Mouse (Mus musculus) embryonic fibroblast, embryonic 13.5 days (primary cell): ENCODE results near the gene Mlycd. TPM values are rescaled to one million over a fixed set of nuclear protein-coding genes. Genes with fewer than 3 reads are reported as not detected.

Experiments used
- H3K27ac ChIP-seq: 2 replicates; pipeline ENCODE4 v1.5.1; 2012; ENCODE audit warnings: low read length, control low read depth, inconsistent platforms; ENCODE audit not compliant: insufficient read depth
- H3K4me1 ChIP-seq: 2 replicates; pipeline ENCODE4 v1.6.1; 2011; ENCODE audit warnings: low read length; ENCODE audit not compliant: control insufficient read depth, insufficient read depth
- H3K4me3 ChIP-seq: 2 replicates; pipeline ENCODE4 v1.5.1; 2011; ENCODE audit warnings: mild to moderate bottlenecking, control low read depth, low read length; ENCODE audit not compliant: insufficient read depth
- CTCF ChIP-seq: IDR thresholded peaks from 2 replicates; pipeline ENCODE4 v1.5.1; 2011; ENCODE audit warnings: mild to moderate bottlenecking, control low read depth, low read length, moderate library complexity, borderline replicate concordance; ENCODE audit not compliant: insufficient read depth
- POLR2A ChIP-seq: IDR thresholded peaks from 2 replicates; pipeline ENCODE4 v1.6.1; 2011; ENCODE audit warnings: low read depth, mild to moderate bottlenecking, control low read depth, low read length, moderate library complexity
- polyA plus RNA-seq: library from polyadenylated mRNA; stranded (reverse); fragments of >200 nt; gene quantifications from 2 replicates; pipeline ENCODE4 v1.2.4, GENCODE M21; 2011; ENCODE audit warnings: low read depth; ENCODE audit not compliant: missing spikeins, insufficient read length

Mlycd gene
- polyA plus RNA-seq, 1 experiment = 7.1 TPM

DNA sequence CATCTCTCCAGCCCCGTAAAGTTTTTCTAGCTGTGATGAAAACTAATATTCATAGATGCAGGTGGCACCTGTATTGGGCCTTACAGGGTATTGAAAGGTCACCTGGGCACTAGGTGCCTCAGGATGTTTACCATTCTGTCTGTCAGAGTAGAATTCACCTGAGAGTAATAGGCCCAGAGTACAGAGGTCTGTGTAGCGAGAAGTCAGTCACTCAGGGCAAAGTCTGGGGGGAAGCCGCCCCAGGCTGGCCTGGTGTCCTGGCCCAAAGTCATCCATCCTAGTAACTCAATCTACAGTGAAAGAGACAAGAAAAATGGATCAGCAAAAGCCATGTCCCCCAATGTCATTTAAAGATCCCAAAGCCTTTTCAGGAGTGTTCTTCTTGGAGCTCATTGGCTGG is 6.2 kb downstream of the Mlycd start:
- Histone ChIP-seq H3K4me1 (peaks cover 2% of the 10 kb centered on the region; the same call in 1 of the 2 replicates), H3K27ac (no peak overlapping the region), H3K4me3 (no peak overlapping the region)
- TF ChIP-seq POLR2A (no peak), CTCF (no peak)

GRCm38 (mm10) chr8:119403912-119404311 is 9.2 kb downstream of the Mlycd start:
- H3K4me3 ChIP-seq = no peak overlapping the region
- TF ChIP-seq POLR2A = no peak
- no peak for TF ChIP-seq CTCF
- H3K27ac ChIP-seq = no peak overlapping the region
- no peaks in the 10 kb centered on the region for H3K4me1 ChIP-seq

DNA sequence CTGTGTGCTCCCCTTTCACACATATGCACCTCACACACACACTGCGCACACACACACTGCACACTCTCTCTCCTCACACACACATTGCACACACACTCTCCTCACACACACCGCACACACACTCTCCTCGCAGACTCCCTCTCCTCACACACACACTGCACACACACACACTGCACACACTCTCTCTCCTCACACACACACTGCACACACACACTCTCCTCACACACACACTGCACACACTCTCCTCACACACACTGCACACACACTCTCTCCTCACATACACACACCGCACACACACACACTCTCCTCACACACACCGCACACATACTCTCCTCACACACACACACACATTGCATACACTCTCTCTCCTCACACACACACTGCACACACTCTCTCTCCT is 10.0 kb downstream of the Mlycd start:
- no peaks in the 10 kb centered on the region for H3K4me1 ChIP-seq
- TF ChIP-seq CTCF = no peak

GRCm38 (mm10) chr8:119408311-119408710 is 13.6 kb downstream of the Mlycd start:
- Histone ChIP-seq H3K4me3 (no peak overlapping the region), H3K27ac (no peak overlapping the region), H3K4me1 (no peaks in the 10 kb centered on the region)
- TF ChIP-seq POLR2A (no peak), CTCF (no peak)

More for the DNA sequence above, 10.0 kb downstream of the Mlycd start:
- no peak overlapping the region for H3K27ac ChIP-seq
- H3K4me3 ChIP-seq = no peak overlapping the region

- H3K27ac ChIP-seq = no peak overlapping the region
- TF ChIP-seq CTCF (no peak), POLR2A (no peak)
- no peak overlapping the region for H3K4me3 ChIP-seq
- H3K4me1 ChIP-seq = no peaks in the 10 kb centered on the region
Measured at GRCm38 (mm10) chr8:119412037-119412734, 17.5 kb downstream of the Mlycd start.

DNA sequence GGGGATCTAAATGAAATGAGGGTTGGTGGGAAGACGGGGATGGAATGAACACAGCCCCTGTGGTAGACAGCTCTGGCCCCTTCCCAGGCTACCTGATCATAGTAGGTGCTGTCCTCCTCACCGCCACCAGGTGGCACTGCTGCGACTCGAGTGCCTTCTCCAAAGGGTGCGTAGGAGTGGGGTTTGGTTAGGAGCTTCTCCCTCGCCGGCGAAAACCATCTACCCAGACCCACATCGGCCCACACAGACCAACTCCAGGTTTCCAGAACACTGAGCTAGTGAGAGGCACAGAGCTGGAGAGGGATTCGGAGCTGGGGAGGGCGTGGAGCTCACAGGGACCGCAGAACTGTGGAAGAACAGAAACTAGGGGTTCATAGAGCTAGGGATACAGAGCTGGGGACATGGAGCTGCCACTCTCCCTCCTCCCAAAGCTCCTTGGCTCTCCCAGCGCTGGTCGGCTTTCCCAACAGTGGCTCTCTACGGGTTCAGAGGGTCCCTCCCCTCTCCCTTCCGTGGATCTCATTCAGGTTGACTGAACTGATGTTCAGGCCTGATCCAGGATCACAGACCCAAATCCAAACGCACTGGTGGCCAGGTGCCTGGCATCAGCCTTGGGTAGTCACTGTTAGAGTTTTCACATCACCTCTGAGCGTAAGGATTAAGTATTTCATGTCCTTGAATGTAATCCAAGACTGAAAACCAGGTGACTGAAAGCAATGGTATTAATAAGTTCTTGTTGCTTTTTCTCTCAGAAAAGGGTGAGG is 18.2 kb downstream of the Mlycd start:
- H3K4me3 ChIP-seq = no peak overlapping the region
- H3K4me1 ChIP-seq = no peaks in the 10 kb centered on the region
- H3K27ac ChIP-seq = no peak overlapping the region
- TF ChIP-seq CTCF (peak; percentile 97), POLR2A (no peak)

DNA sequence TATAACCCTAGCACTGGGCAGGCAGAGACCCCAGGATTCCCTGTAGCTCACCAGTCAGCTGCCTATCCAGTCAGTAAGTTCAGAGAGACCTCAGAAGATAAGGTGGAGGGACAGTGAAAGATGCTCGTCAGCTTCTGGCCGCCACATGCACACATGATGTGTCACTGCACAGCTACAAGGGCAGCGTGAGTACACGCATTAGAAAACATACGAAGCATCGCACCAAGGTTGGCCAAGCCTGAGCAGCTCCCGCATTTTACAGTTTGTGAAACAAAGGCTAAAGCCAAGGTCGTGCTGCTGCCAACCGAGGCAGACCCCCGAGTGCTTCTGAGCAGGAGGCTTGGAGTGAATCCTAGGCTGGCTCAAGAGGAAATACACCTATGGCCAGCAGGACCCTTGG is 18.9 kb downstream of the Mlycd start:
- TF ChIP-seq POLR2A (no peak), CTCF (no peak)
- Histone ChIP-seq H3K4me1 (no peaks in the 10 kb centered on the region), H3K27ac (no peak overlapping the region), H3K4me3 (no peak overlapping the region)

- Histone ChIP-seq H3K27ac (no peak overlapping the region), H3K4me1 (peaks cover 5% of the 10 kb centered on the region; the same call in 1 of the 2 replicates), H3K4me3 (no peak overlapping the region)
- TF ChIP-seq CTCF (no peak), POLR2A (no peak)
Measured at GRCm38 (mm10) chr8:119420318-119420717, 25.6 kb downstream of the Mlycd start.

GRCm38 (mm10) chr8:119421603-119422122 is 27.0 kb downstream of the Mlycd start:
- H3K27ac ChIP-seq = no peak overlapping the region
- no peak for TF ChIP-seq CTCF
- TF ChIP-seq POLR2A = no peak
- H3K4me3 ChIP-seq = no peak overlapping the region
- peaks cover 5% of the 10 kb centered on the region; the same call in 1 of the 2 replicates for H3K4me1 ChIP-seq

- peaks cover 5% of the 10 kb centered on the region; the same call in 1 of the 2 replicates for H3K4me1 ChIP-seq
- peak overlapping the region; percentile 2; the same call in 1 of the 2 replicates for H3K27ac ChIP-seq
- H3K4me3 ChIP-seq = no peak overlapping the region
- TF ChIP-seq POLR2A (no peak), CTCF (no peak)
Measured at GRCm38 (mm10) chr8:119422123-119422711, 27.5 kb downstream of the Mlycd start.
